Mouse (Mus musculus) urinary bladder, postnatal 10 days (tissue): ENCODE results near the gene Triap1.
"Not testable (repeated sequence)": the region's sequence is repeated elsewhere in the genome, so short reads cannot be mapped to it uniquely, and the experiment has no call there.

Experiments
- DNase-seq: peaks from one replicate; pipeline ENCODE4 v3.0.0; 2022; ENCODE audit warnings: low spot score

Triap1 gene

GRCm38 (mm10) chr5:115333626-115334025 lies 7.4 kb upstream of the Triap1 start:
- no peak for DNase-seq

- no peak for DNase-seq
Measured at GRCm38 (mm10) chr5:115340007-115340406, 1.0 kb upstream of the Triap1 start.

- DNase-seq, result no peak
Measured at GRCm38 (mm10) chr5:115341314-115342165, 515 bp downstream of the Triap1 start.

- DNase-seq, result peak; percentile 24
Measured at GRCm38 (mm10) chr5:115347564-115347963, 6.5 kb downstream of the Triap1 start.

GRCm38 (mm10) chr5:115348546-115349224 lies 7.7 kb downstream of the Triap1 start, which contains the start of gene Cox6a1:
TSS of gene Cox6a1 (minus strand) at chr5:115348981.
- DNase-seq, result peak; percentile 96

GRCm38 (mm10) chr5:115349225-115349555 lies 8.2 kb downstream of the Triap1 start:
- no peak for DNase-seq

GRCm38 (mm10) chr5:115351348-115351747 lies 10.3 kb downstream of the Triap1 start:
- no peak for DNase-seq

GRCm38 (mm10) chr5:115355070-115355469 lies 14.0 kb downstream of the Triap1 start:
- DNase-seq, result no peak

- peak; percentile 67 for DNase-seq
Measured at GRCm38 (mm10) chr5:115358872-115359271, 17.8 kb downstream of the Triap1 start.

- DNase-seq, result no peak
Measured at GRCm38 (mm10) chr5:115359438-115359837, 18.4 kb downstream of the Triap1 start.

GRCm38 (mm10) chr5:115359851-115360372 lies 18.9 kb downstream of the Triap1 start:
- no peak for DNase-seq

- DNase-seq, result no peak
Measured at GRCm38 (mm10) chr5:115362216-115362615, 21.2 kb downstream of the Triap1 start.

- DNase-seq, result no peak
Measured at GRCm38 (mm10) chr5:115362819-115363714, 22.0 kb downstream of the Triap1 start.

GRCm38 (mm10) chr5:115364782-115365181 lies 23.8 kb downstream of the Triap1 start:
- DNase-seq, result no peak

GRCm38 (mm10) chr5:115371736-115372135 lies 30.7 kb downstream of the Triap1 start:
- DNase-seq, result no peak

- no peak for DNase-seq
Measured at GRCm38 (mm10) chr5:115373441-115374203, 32.6 kb downstream of the Triap1 start.

- no peak for DNase-seq
Measured at GRCm38 (mm10) chr5:115374204-115374820, 33.3 kb downstream of the Triap1 start.

- no peak for DNase-seq
Measured at GRCm38 (mm10) chr5:115375436-115375835, 34.4 kb downstream of the Triap1 start.

GRCm38 (mm10) chr5:115378882-115379281 lies 37.9 kb downstream of the Triap1 start:
- not testable (repeated sequence) for DNase-seq

- DNase-seq, result no peak
Measured at GRCm38 (mm10) chr5:115391935-115392334, 50.9 kb downstream of the Triap1 start.

- DNase-seq, result no peak
Measured at GRCm38 (mm10) chr5:115392969-115393368, 51.9 kb downstream of the Triap1 start.
